Mouse (Mus musculus) midbrain, embryonic 15.5 days (tissue): ENCODE measurements around the gene Adamts18. TPM values are rescaled to one million over a fixed set of nuclear protein-coding genes. Genes with fewer than 3 reads are reported as not detected.

Experiments
- ATAC-seq: fragments of 200-750 bp; cut with Nextera tagmentation; replicated peaks from 2 replicates; pipeline ENCODE4 v1.8.0; 2017; ENCODE audit warnings: moderate TSS enrichment
- H3K27ac ChIP-seq: fragments of 300-500 bp; sonication (generic); 2 replicates; pipeline ENCODE4 v1.5.1; 2015; ENCODE audit warnings: mild to moderate bottlenecking, inconsistent platforms
- H3K27me3 ChIP-seq: fragments of 300-500 bp; sonication (generic); replicated peaks from 2 replicates; pipeline ENCODE4 v1.6.1; 2015; ENCODE audit warnings: inconsistent platforms
- H3K36me3 ChIP-seq: fragments of 300-500 bp; sonication (generic); replicated peaks from 2 replicates; pipeline ENCODE4 v1.6.1; 2015; ENCODE audit warnings: inconsistent platforms
- H3K4me1 ChIP-seq: fragments of 300-500 bp; sonication (generic); 2 replicates; pipeline ENCODE4 v1.6.1; 2015; ENCODE audit warnings: inconsistent platforms
- H3K4me2 ChIP-seq: fragments of 300-500 bp; sonication (generic); 2 replicates; pipeline ENCODE4 v1.6.1; 2015; ENCODE audit warnings: inconsistent platforms, mild to moderate bottlenecking, moderate library complexity
- H3K4me3 ChIP-seq: fragments of 300-500 bp; sonication (generic); 2 replicates; pipeline ENCODE4 v1.5.1; 2015; ENCODE audit warnings: mild to moderate bottlenecking, inconsistent platforms
- H3K9ac ChIP-seq: fragments of 300-500 bp; sonication (generic); 2 replicates; pipeline ENCODE4 v1.6.1; 2015; ENCODE audit warnings: mild to moderate bottlenecking, inconsistent platforms
- H3K9me3 ChIP-seq: fragments of 300-500 bp; sonication (generic); 2 replicates; pipeline ENCODE4 v1.6.1; 2016; ENCODE audit warnings: inconsistent platforms
- WGBS: fragments of 180-500 bp; shearing (Covaris S2); methylation state at CpG from one replicate; pipeline ENCODE4 v1.1.7; 2015; ENCODE audit warnings: mixed read lengths; 5-methylcytosine and 5-hydroxymethylcytosine counted together
- polyA plus RNA-seq: library from polyadenylated mRNA; unstranded; fragments of >200 nt; fragmentation: Nextera tagmentation; extraction: Ambion mirVana; gene quantifications from 2 replicates; pipeline ENCODE4 v1.2.1, GENCODE M21; 2015

Adamts18 gene
- polyA plus RNA-seq, 1 experiment from 2014 or later, result 3.2 TPM

- Histone ChIP-seq H3K27ac (no peak overlapping the region), H3K4me1 (no peaks in the 10 kb centered on the region), H3K9ac (no peak overlapping the region), H3K4me2 (no peak overlapping the region), H3K4me3 (no peak overlapping the region), H3K27me3 (no peaks in the 10 kb centered on the region), H3K9me3 (no peaks in the 10 kb centered on the region), H3K36me3 (no peaks in the 10 kb centered on the region)
- WGBS, result 73% methylated on average over 13 of the region's 13 CpGs
- ATAC-seq, result no peak
These were observed 127.1 kb downstream of the Adamts18 start for GRCm38 (mm10) chr8:113721459-113721858.

DNA sequence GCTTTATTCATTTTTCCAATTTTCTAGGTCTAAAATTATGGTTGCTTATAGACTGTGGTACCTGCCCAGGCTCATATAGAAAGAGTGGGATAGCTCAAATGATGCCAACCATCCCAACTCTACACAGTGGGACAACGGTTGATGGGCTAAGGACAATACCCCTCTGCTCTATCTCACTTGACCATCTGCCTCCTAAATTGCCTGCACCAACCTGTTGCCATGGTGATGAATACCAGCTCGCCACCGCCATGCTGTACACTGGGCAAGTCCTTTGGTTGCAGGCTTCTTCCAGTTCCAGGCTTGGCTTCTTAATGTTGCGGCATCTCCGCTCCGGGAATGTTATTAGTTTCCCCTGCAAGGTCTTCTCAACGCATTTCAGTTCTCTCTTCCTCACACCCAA is 143.6 kb downstream of the Adamts18 start:
- Histone ChIP-seq H3K27me3 (no peaks in the 10 kb centered on the region), H3K4me1 (no peaks in the 10 kb centered on the region), H3K4me3 (no peak overlapping the region), H3K36me3 (no peaks in the 10 kb centered on the region), H3K9ac (no peak overlapping the region), H3K4me2 (no peak overlapping the region), H3K9me3 (no peaks in the 10 kb centered on the region), H3K27ac (no peak overlapping the region)
- 50% methylated on average over 7 of the region's 7 CpGs for WGBS
- no peak for ATAC-seq

- H3K4me3 ChIP-seq, result no peak overlapping the region
- no peak overlapping the region for H3K9ac ChIP-seq
- no peaks in the 10 kb centered on the region for H3K36me3 ChIP-seq
- H3K27ac ChIP-seq, result peak overlapping the region; percentile 55
- H3K9me3 ChIP-seq, result no peaks in the 10 kb centered on the region
- H3K27me3 ChIP-seq, result no peaks in the 10 kb centered on the region
- H3K4me1 ChIP-seq, result peaks cover 11% of the 10 kb centered on the region
- H3K4me2 ChIP-seq, result no peak overlapping the region
- 67% methylated on average over 14 of the region's 14 CpGs for WGBS
- ATAC-seq, result 0 out of 2 replicates have a peak, but pooled peaks have one; percentile 33
These were observed 156.8 kb downstream of the Adamts18 start for GRCm38 (mm10) chr8:113691622-113692343.

GRCm38 (mm10) chr8:113688543-113688915 is 160.0 kb downstream of the Adamts18 start:
- no peaks in the 10 kb centered on the region for H3K27me3 ChIP-seq
- no peak overlapping the region for H3K4me3 ChIP-seq
- no peak overlapping the region for H3K9ac ChIP-seq
- H3K9me3 ChIP-seq, result no peaks in the 10 kb centered on the region
- H3K4me1 ChIP-seq, result peaks cover 11% of the 10 kb centered on the region
- ATAC-seq, result no peak
- H3K36me3 ChIP-seq, result no peaks in the 10 kb centered on the region
- no peak overlapping the region for H3K27ac ChIP-seq
- 93% methylated on average over 8 of the region's 8 CpGs for WGBS
- H3K4me2 ChIP-seq, result no peak overlapping the region

DNA sequence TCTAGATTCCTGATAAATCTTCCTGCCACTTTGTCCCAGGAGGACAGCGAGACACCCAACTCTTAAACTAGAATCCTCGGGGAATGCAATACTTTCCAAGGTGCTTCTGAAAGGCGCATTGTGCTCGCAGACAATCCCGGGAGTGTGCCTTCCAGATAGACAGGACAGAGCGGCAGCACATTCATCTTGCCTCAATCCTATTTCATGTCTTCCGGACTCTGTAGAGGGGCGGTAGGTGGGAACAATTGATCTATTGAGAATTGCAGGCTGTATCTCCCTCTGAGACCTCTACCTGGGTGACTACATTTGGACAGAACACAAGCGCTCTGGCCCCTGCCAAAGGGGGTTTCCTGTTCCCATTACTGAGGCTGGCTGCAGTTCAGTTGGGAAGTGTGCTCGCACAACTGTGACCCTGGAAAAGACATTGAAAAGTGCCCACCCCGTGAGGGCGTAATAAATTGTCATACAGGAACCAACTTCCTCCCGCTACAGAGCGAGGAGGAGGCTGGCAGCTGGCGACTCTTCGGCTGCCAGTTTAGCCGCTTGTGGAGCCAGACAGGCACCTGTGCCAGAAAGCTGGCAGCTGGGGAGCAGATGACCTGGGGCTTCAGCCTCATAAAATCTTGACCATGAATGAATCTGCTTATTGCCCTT is 160.5 kb downstream of the Adamts18 start:
- no peak for ATAC-seq
- Histone ChIP-seq H3K4me2 (no peak overlapping the region), H3K9me3 (no peaks in the 10 kb centered on the region), H3K4me3 (no peak overlapping the region), H3K27ac (no peak overlapping the region), H3K27me3 (no peaks in the 10 kb centered on the region), H3K36me3 (no peaks in the 10 kb centered on the region), H3K4me1 (peaks cover 11% of the 10 kb centered on the region), H3K9ac (no peak overlapping the region)
- WGBS, result 79% methylated on average over 17 of the region's 17 CpGs

DNA sequence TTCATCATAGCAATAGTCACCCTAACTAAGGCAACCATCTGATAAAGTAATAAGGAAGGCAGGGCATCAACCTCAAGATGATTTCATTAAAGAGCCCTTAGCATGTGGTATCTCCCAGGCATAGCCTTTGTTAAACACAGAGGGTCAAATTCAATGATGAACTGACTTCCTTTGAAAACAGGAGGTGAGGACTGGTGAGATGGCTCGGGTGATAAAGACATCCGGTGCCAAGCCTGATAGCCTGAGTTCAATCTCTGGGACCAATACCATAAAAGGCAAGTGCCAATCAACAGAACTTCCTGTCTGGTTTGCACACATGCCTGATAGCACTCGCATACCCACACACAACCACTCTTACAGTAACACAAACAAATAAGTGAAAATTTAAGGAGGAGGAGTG is 169.2 kb downstream of the Adamts18 start:
- ATAC-seq, result no peak
- H3K27me3 ChIP-seq, result no peaks in the 10 kb centered on the region
- no peak overlapping the region for H3K4me3 ChIP-seq
- H3K4me1 ChIP-seq, result no peaks in the 10 kb centered on the region
- H3K9ac ChIP-seq, result no peak overlapping the region
- no peaks in the 10 kb centered on the region for H3K36me3 ChIP-seq
- no peak overlapping the region for H3K4me2 ChIP-seq
- no peak overlapping the region for H3K27ac ChIP-seq
- H3K9me3 ChIP-seq, result no peaks in the 10 kb centered on the region; the same call in 1 of the 2 replicates
- WGBS, result 86% methylated on average over 3 of the region's 3 CpGs

GRCm38 (mm10) chr8:113676811-113677210 is 171.7 kb downstream of the Adamts18 start:
- Histone ChIP-seq H3K27me3 (no peaks in the 10 kb centered on the region), H3K27ac (no peak overlapping the region), H3K9me3 (no peaks in the 10 kb centered on the region; the same call in 1 of the 2 replicates), H3K4me2 (no peak overlapping the region), H3K36me3 (no peaks in the 10 kb centered on the region), H3K9ac (no peak overlapping the region), H3K4me1 (no peaks in the 10 kb centered on the region), H3K4me3 (no peak overlapping the region)
- no peak for ATAC-seq
- 86% methylated on average over 1 of the region's 1 CpGs for WGBS

DNA sequence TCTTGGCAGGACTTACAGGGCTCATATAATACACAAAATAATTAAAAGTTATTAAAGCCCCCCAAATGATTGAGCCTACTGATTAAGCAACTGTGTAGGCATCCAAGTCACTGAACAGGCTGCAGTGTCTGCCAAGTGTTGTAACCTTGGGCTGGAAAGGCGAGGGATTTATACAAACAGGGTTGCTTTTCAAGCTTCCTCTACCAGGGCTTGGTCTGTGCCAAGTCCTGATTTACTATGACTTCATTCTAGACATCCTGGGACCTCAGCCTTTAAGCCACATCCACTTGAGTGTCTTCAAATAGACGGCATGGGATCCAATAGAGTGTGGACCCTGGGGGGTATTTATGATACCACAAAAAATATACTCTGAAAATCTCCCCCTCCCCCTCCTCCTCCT is 173.3 kb downstream of the Adamts18 start:
- Histone ChIP-seq H3K9me3 (no peaks in the 10 kb centered on the region; the same call in 1 of the 2 replicates), H3K4me1 (no peaks in the 10 kb centered on the region), H3K27ac (no peak overlapping the region), H3K27me3 (no peaks in the 10 kb centered on the region), H3K9ac (no peak overlapping the region), H3K4me2 (no peak overlapping the region), H3K36me3 (no peaks in the 10 kb centered on the region), H3K4me3 (no peak overlapping the region)
- ATAC-seq, result no peak
- WGBS, result 66% methylated on average over 2 of the region's 2 CpGs

- H3K9ac ChIP-seq, result no peak overlapping the region
- no peaks in the 10 kb centered on the region for H3K36me3 ChIP-seq
- no peak overlapping the region for H3K4me3 ChIP-seq
- H3K9me3 ChIP-seq, result no peaks in the 10 kb centered on the region; the same call in 1 of the 2 replicates
- WGBS, result 88% methylated on average over 3 of the region's 3 CpGs
- H3K27ac ChIP-seq, result no peak overlapping the region
- no peaks in the 10 kb centered on the region for H3K4me1 ChIP-seq
- H3K27me3 ChIP-seq, result no peaks in the 10 kb centered on the region
- ATAC-seq, result no peak
- no peak overlapping the region for H3K4me2 ChIP-seq
These were observed 173.9 kb downstream of the Adamts18 start for GRCm38 (mm10) chr8:113674611-113675010.

- Histone ChIP-seq H3K27ac (no peak overlapping the region), H3K4me1 (no peaks in the 10 kb centered on the region), H3K9ac (no peak overlapping the region), H3K27me3 (no peaks in the 10 kb centered on the region), H3K9me3 (no peaks in the 10 kb centered on the region; the same call in 1 of the 2 replicates), H3K4me2 (no peak overlapping the region), H3K36me3 (no peaks in the 10 kb centered on the region), H3K4me3 (no peak overlapping the region)
- no peak for ATAC-seq
- WGBS, result 20% methylated on average over 3 of the region's 3 CpGs
These were observed 175.2 kb downstream of the Adamts18 start for GRCm38 (mm10) chr8:113673300-113673699.

- no peak for ATAC-seq
- no peaks in the 10 kb centered on the region for H3K4me1 ChIP-seq
- no peak overlapping the region for H3K4me2 ChIP-seq
- WGBS, result 75% methylated on average over 11 of the region's 11 CpGs
- H3K27ac ChIP-seq, result no peak overlapping the region
- H3K36me3 ChIP-seq, result no peaks in the 10 kb centered on the region
- H3K27me3 ChIP-seq, result no peaks in the 10 kb centered on the region
- H3K9ac ChIP-seq, result no peak overlapping the region
- H3K9me3 ChIP-seq, result no peaks in the 10 kb centered on the region; the same call in 1 of the 2 replicates
- H3K4me3 ChIP-seq, result no peak overlapping the region
These were observed 175.8 kb downstream of the Adamts18 start for GRCm38 (mm10) chr8:113672599-113673255.

DNA sequence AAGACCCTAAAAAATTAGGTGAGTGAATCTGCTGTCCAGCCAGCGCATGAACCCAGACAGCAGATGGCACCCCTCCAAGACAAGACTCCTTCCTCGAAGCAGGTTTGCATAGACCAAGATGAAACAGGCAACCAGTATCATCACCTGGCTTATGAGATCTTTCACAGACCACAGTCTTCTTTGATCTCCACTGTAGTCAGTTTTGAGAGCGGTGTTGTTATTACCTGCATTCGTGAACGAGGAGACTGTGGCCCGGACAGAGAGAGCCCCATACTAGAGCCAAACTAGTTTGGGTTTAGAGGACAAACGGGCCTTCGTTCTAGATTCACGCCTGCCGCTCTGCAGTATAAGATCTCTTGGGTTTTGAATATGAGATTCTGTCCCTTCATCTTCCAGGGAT is 178.6 kb downstream of the Adamts18 start:
- Histone ChIP-seq H3K4me3 (no peak overlapping the region), H3K9ac (no peak overlapping the region), H3K27ac (no peak overlapping the region), H3K9me3 (no peaks in the 10 kb centered on the region), H3K36me3 (no peaks in the 10 kb centered on the region), H3K4me1 (peaks cover 2% of the 10 kb centered on the region; the same call in 1 of the 2 replicates), H3K4me2 (no peak overlapping the region), H3K27me3 (no peaks in the 10 kb centered on the region)
- ATAC-seq, result no peak
- WGBS, result 91% methylated on average over 10 of the region's 10 CpGs
